ENCODE assay signal across 9 mouse cellular contexts in genomic region chr5:35717946-35718345, GRCm38 (mm10). TPM values are rescaled to one million over a fixed set of nuclear protein-coding genes. Genes with fewer than 3 reads are reported as not detected.
DNase-seq lines count a peak whose midpoint lies in the region; ATAC-seq and TF ChIP-seq lines count a peak whose summit lies in the region.
"Had no signal": no experiment of that assay in that cellular context is flagged by ENCODE, and none has a peak within 500 bp of the region (broad histone marks: within the 10 kb centered on the region; RNA-seq: fewer than 3 reads in every experiment).

No protein-coding gene starts in this region.

- WGBS in kidney, postnatal 0 days: 23% methylated on average over 4 of the region's 4 CpGs
- 37% methylated on average over 4 of the region's 4 CpGs for WGBS in lung, adult 2 months
- WGBS in stomach, embryonic 16.5 days: 30% methylated on average over 4 of the region's 4 CpGs

- no peak overlapping the region for H3K4me3 ChIP-seq in kidney, postnatal 0 days (replicated peaks; ENCODE audit: low read depth, low read length)
- no peak overlapping the region for H3K4me3 ChIP-seq in lung, adult 2 months (replicated peaks; ENCODE audit: extremely low read depth, low read depth, low read length)
- no peak overlapping the region for H3K4me3 ChIP-seq in stomach, embryonic 16.5 days (replicated peaks; ENCODE audit: low read length)
- H3K4me3 ChIP-seq: limb, embryonic 12.5 days had no signal

- no peak for TF ChIP-seq POLR2A in lung, adult 2 months (IDR thresholded peaks at IDR 0.05; ENCODE audit: borderline replicate concordance, extremely low read depth, low read depth, low read length)

- no peak overlapping the region; the same call in 1 of the 2 replicates for H3K27ac ChIP-seq in kidney, postnatal 0 days
- peak overlapping the region; percentile 46 for H3K27ac ChIP-seq in stomach, embryonic 16.5 days (ENCODE audit: low read length)
- H3K27ac ChIP-seq: limb, embryonic 12.5 days had no signal

- no peak overlapping the region for H3K4me2 ChIP-seq in kidney, postnatal 0 days (ENCODE audit: low read length)
- no peak overlapping the region for H3K4me2 ChIP-seq in stomach, embryonic 16.5 days (ENCODE audit: low read depth, low read length)
- H3K4me2 ChIP-seq: limb, embryonic 12.5 days had no signal

- no peaks in the 10 kb centered on the region for H3K9me3 ChIP-seq in kidney, postnatal 0 days (replicated peaks; ENCODE audit: low read length)
- H3K9me3 ChIP-seq in stomach, embryonic 16.5 days (replicated peaks; ENCODE audit: control insufficient read depth, low read length): no peaks in the 10 kb centered on the region
- H3K9me3 ChIP-seq: limb, embryonic 12.5 days had no signal

- no peak overlapping the region for H3K9ac ChIP-seq in kidney, postnatal 0 days (ENCODE audit: low read depth, low read length)
- H3K9ac ChIP-seq in stomach, embryonic 16.5 days (ENCODE audit: low read length): no peak overlapping the region
- H3K9ac ChIP-seq: limb, embryonic 12.5 days had no signal

- H3K4me1 ChIP-seq in kidney, postnatal 0 days (replicated peaks; ENCODE audit: insufficient read depth, low read length): peaks cover 4% of the 10 kb centered on the region; the same call in 1 of the 2 replicates
- peaks cover 9% of the 10 kb centered on the region for H3K4me1 ChIP-seq in lung, adult 2 months (ENCODE audit: control insufficient read depth, insufficient read depth, low read length)
- peaks cover 14% of the 10 kb centered on the region for H3K4me1 ChIP-seq in stomach, embryonic 16.5 days (ENCODE audit: control insufficient read depth, insufficient read depth, low read length)

- DNase-seq in CD4-positive, CD25-positive, alpha-beta regulatory T cell, adult 2 months (ENCODE audit: low read depth, low spot score): peak; percentile 31
- peak; percentile 50 for DNase-seq in ovary, postnatal 14 days (ENCODE audit: low spot score)
- DNase-seq in ovary, postnatal 10 days (ENCODE audit: low spot score): no peak
- DNase-seq in embryo, embryonic 10 days (ENCODE audit: low spot score): peak; percentile 46
- DNase-seq in kidney, postnatal 0 days (ENCODE audit: low spot score): peak; percentile 83
- DNase-seq in lung, adult 2 months: peak; percentile 55

- no peak for ATAC-seq in CD4-positive, CD25-positive, alpha-beta regulatory T cell, adult 4 months
- ATAC-seq in kidney, postnatal 0 days (replicated peaks; ENCODE audit: low FRiP score, low read depth): peak; percentile 40; the same call in 1 of the 2 replicates
- peak; percentile 71 for ATAC-seq in stomach, embryonic 16.5 days (ENCODE audit: insufficient read depth, low FRiP score)

- no peaks in the 10 kb centered on the region for H3K27me3 ChIP-seq in kidney, postnatal 0 days (ENCODE audit: insufficient read depth, low read length)
- H3K27me3 ChIP-seq in stomach, embryonic 16.5 days (ENCODE audit: control insufficient read depth, insufficient read depth, low read length): no peaks in the 10 kb centered on the region
- H3K27me3 ChIP-seq: limb, embryonic 12.5 days had no signal

- peak; percentile 71 for TF ChIP-seq CTCF in kidney, postnatal 0 days (IDR thresholded peaks at IDR 0.05; ENCODE audit: low read depth)
- TF ChIP-seq CTCF in lung, adult 2 months (IDR thresholded peaks at IDR 0.05; ENCODE audit: insufficient read depth, low read length): peak; percentile 39; the same call in 1 of the 2 replicates

- peaks cover 9% of the 10 kb centered on the region; the same call in 1 of the 2 replicates for H3K36me3 ChIP-seq in kidney, postnatal 0 days (ENCODE audit: insufficient read depth, low read length)
- H3K36me3 ChIP-seq in stomach, embryonic 16.5 days (ENCODE audit: control insufficient read depth, insufficient read depth, low read length): no peaks in the 10 kb centered on the region
- H3K36me3 ChIP-seq: limb, embryonic 12.5 days had no signal

RNA-seq across cellular contexts. Expression of gene Sh3tc1, which starts 21.8 kb away (rescaled TPM):
- 1 to 10 TPM; 2.6 to 4.4 TPM for polyA plus RNA-seq in CD4-positive, CD25-positive, alpha-beta regulatory T cell, adult 4 months (2017; shearing (Covaris generic))
- 19.0 and 21.4 TPM in 2 replicates for polyA plus RNA-seq in kidney, postnatal 0 days (2015; fragmentation: Nextera tagmentation; extraction: Ambion mirVana)
- polyA plus RNA-seq in lung, adult 2 months (2012; rRNA removed): 38.3 and 39.4 TPM in 2 replicates
- polyA plus RNA-seq in stomach, embryonic 16.5 days (2015; fragmentation: Nextera tagmentation; extraction: Ambion mirVana): 6.2 and 9.1 TPM in 2 replicates

RNA-seq across cellular contexts. Expression of gene Htra3, which starts 38.4 kb away (rescaled TPM):
- polyA plus RNA-seq in CD4-positive, CD25-positive, alpha-beta regulatory T cell, adult 4 months (2017; shearing (Covaris generic)): not detected
- polyA plus RNA-seq in kidney, postnatal 0 days (2015; fragmentation: Nextera tagmentation; extraction: Ambion mirVana): 22.4 and 24.6 TPM in 2 replicates
- polyA plus RNA-seq in lung, adult 2 months (2012; rRNA removed): 59.4 and 80.1 TPM in 2 replicates
- polyA plus RNA-seq in stomach, embryonic 16.5 days (2015; fragmentation: Nextera tagmentation; extraction: Ambion mirVana): 67.7 and 77.5 TPM in 2 replicates

RNA-seq across cellular contexts. Expression of gene Ablim2, which starts 39.7 kb away (rescaled TPM):
- 1 to 10 TPM; 2.8 to 3.4 TPM for polyA plus RNA-seq in CD4-positive, CD25-positive, alpha-beta regulatory T cell, adult 4 months (2017; shearing (Covaris generic))
- 3.2 and 3.9 TPM in 2 replicates for polyA plus RNA-seq in kidney, postnatal 0 days (2015; fragmentation: Nextera tagmentation; extraction: Ambion mirVana)
- 12.9 and 16.9 TPM in 2 replicates for polyA plus RNA-seq in lung, adult 2 months (2012; rRNA removed)
- polyA plus RNA-seq in stomach, embryonic 16.5 days (2015; fragmentation: Nextera tagmentation; extraction: Ambion mirVana): 3.5 and 4.3 TPM in 2 replicates

Comparison
In these comparisons a context has a peak if more than half of its experiments do, and no peak if none do; other contexts are left out.
1. RNA of gene Htra3, which starts 38.4 kb away (polyA plus RNA-seq): 67.7 to 77.5 TPM in stomach, embryonic 16.5 days, 59.4 to 80.1 TPM in lung, adult 2 months and 22.4 to 24.6 TPM in kidney, postnatal 0 days; not detected in CD4-positive, CD25-positive, alpha-beta regulatory T cell, adult 4 months; every median in the first group is over 10 times any median in the second.